Mouse (Mus musculus) lung, embryonic 16.5 days (tissue): ENCODE data around the gene Sypl. TPM values are rescaled to one million over a fixed set of nuclear protein-coding genes. Genes with fewer than 3 reads are reported as not detected.
"Not testable (repeated sequence)": the region's sequence is repeated elsewhere in the genome, so short reads cannot be mapped to it uniquely, and the experiment has no call there.

Source experiments
- ATAC-seq: fragments of 200-750 bp; cut with Nextera tagmentation; 2 replicates; pipeline ENCODE4 v1.8.0; 2017; ENCODE audit warnings: low read depth, mild to moderate bottlenecking, moderate library complexity
- H3K27ac ChIP-seq: fragments of 300-500 bp; sonication (generic); 2 replicates; pipeline ENCODE4 v1.5.1; 2014; ENCODE audit warnings: mild to moderate bottlenecking, control low read depth, low read length
- H3K27me3 ChIP-seq: fragments of 300-500 bp; sonication (generic); 2 replicates; pipeline ENCODE4 v1.6.1; 2014; ENCODE audit warnings: low read depth, low read length, mixed read lengths; ENCODE audit not compliant: control insufficient read depth, insufficient read depth
- H3K36me3 ChIP-seq: fragments of 300-500 bp; sonication (generic); 2 replicates; pipeline ENCODE4 v1.6.1; 2014; ENCODE audit warnings: low read length; ENCODE audit not compliant: control insufficient read depth, insufficient read depth
- H3K4me1 ChIP-seq: fragments of 300-500 bp; sonication (generic); replicated peaks from 2 replicates; pipeline ENCODE4 v1.6.1; 2014; ENCODE audit warnings: low read length, mixed read lengths; ENCODE audit not compliant: control insufficient read depth, insufficient read depth
- H3K4me2 ChIP-seq: fragments of 300-500 bp; sonication (generic); 2 replicates; pipeline ENCODE4 v1.6.1; 2014; ENCODE audit warnings: low read depth, low read length, control low read depth
- H3K4me3 ChIP-seq: fragments of 300-500 bp; sonication (generic); 2 replicates; pipeline ENCODE4 v1.5.1; 2014; ENCODE audit warnings: mild to moderate bottlenecking, low read length, control low read depth
- H3K9ac ChIP-seq: fragments of 300-500 bp; sonication (generic); 2 replicates; pipeline ENCODE4 v1.6.1; 2014; ENCODE audit warnings: low read length, control low read depth
- H3K9me3 ChIP-seq: fragments of 300-500 bp; sonication (generic); 2 replicates; pipeline ENCODE4 v1.6.1; 2016; ENCODE audit warnings: low read length; ENCODE audit not compliant: control insufficient read depth
- WGBS: fragments of 180-500 bp; shearing (Covaris S2); extraction: QIAGEN DNeasy Blood & Tissue Kit; methylation state at CpG from one replicate; pipeline ENCODE4 v1.1.7; 2014; 5-methylcytosine and 5-hydroxymethylcytosine counted together
- polyA plus RNA-seq: library from polyadenylated mRNA; unstranded; fragments of >200 nt; fragmentation: Nextera tagmentation; extraction: Ambion mirVana; gene quantifications from 2 replicates; pipeline ENCODE4 v1.2.1, GENCODE M21; 2015

The Sypl gene
- polyA plus RNA-seq, 1 experiment from 2014 or later: 181 TPM

GRCm38 (mm10) chr12:32983081-32983480, 29.4 kb downstream of the Sypl start:
- Histone ChIP-seq H3K4me3 (no peak overlapping the region), H3K27me3 (no peaks in the 10 kb centered on the region), H3K4me1 (no peaks in the 10 kb centered on the region), H3K4me2 (no peak overlapping the region), H3K36me3 (no peaks in the 10 kb centered on the region), H3K27ac (no peak overlapping the region), H3K9me3 (peaks cover 4% of the 10 kb centered on the region; the same call in 1 of the 2 replicates), H3K9ac (no peak overlapping the region)
- no peak for ATAC-seq
- WGBS: 89% methylated on average over 1 of the region's 1 CpGs

DNA sequence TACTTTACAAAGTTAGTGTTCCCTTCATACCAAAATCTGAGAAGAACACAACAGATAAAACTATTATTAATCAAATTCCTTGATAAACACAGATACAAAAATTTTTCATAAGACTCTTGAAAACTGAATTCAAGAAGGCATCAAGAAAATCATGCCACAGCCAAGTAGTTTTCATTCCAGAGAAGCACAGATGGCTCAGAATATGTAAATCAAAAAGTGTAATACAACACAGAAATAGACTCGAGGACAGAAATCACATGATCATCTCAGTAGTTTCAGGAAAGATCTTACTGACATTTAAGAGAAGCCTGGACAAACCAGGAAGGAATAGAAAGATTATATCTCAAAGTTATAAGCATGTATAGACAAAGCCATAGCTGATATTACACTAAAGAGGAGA, 32.6 kb downstream of the Sypl start:
- H3K27me3 ChIP-seq: no peaks in the 10 kb centered on the region
- H3K4me3 ChIP-seq: no peak overlapping the region
- no peak for ATAC-seq
- no peaks in the 10 kb centered on the region for H3K4me1 ChIP-seq
- H3K9ac ChIP-seq: no peak overlapping the region
- H3K9me3 ChIP-seq: peaks cover 4% of the 10 kb centered on the region; the same call in 1 of the 2 replicates
- H3K4me2 ChIP-seq: no peak overlapping the region
- no peak overlapping the region for H3K27ac ChIP-seq
- 53% methylated on average over 1 of the region's 1 CpGs for WGBS
- no peaks in the 10 kb centered on the region for H3K36me3 ChIP-seq

GRCm38 (mm10) chr12:32989731-32990130, 36.0 kb downstream of the Sypl start:
- peak; percentile 66; the same call in 1 of the 2 replicates for ATAC-seq
- no peak overlapping the region for H3K4me3 ChIP-seq
- no peaks in the 10 kb centered on the region for H3K27me3 ChIP-seq
- H3K27ac ChIP-seq: peak overlapping the region; percentile 31; the same call in 1 of the 2 replicates
- WGBS: 52% methylated on average over 12 of the region's 12 CpGs
- H3K36me3 ChIP-seq: no peaks in the 10 kb centered on the region
- H3K4me2 ChIP-seq: peak overlapping the region; percentile 11; the same call in 1 of the 2 replicates
- H3K9me3 ChIP-seq: peaks cover 4% of the 10 kb centered on the region; the same call in 1 of the 2 replicates
- H3K4me1 ChIP-seq: peaks cover 7% of the 10 kb centered on the region; the same call in 1 of the 2 replicates
- H3K9ac ChIP-seq: peak overlapping the region; percentile 20; the same call in 1 of the 2 replicates

DNA sequence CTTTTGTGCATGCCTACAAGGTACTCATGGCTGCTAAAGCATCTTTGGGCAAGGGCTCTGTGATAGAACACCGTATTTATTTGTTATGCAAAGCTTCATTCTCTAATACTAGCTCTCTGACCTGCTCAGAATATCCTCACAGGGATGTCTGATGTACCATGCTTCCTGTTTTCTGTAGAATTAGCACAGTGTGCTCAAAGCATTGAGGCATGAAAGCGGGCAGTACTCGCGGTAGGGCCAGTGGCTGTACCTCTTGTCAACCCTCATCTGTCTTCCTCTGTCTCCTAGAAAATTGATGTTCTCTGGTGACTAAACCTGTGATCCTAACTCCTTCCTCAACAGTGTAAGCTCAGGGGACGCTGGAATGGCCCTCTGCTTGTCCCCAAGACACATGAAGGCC, 40.4 kb downstream of the Sypl start:
- WGBS: 62% methylated on average over 5 of the region's 5 CpGs
- Histone ChIP-seq H3K4me1 (peaks cover 9% of the 10 kb centered on the region; the same call in 1 of the 2 replicates), H3K27me3 (no peaks in the 10 kb centered on the region), H3K36me3 (no peaks in the 10 kb centered on the region), H3K4me2 (no peak overlapping the region), H3K27ac (peak overlapping the region; percentile 92), H3K4me3 (no peak overlapping the region), H3K9ac (no peak overlapping the region), H3K9me3 (no peaks in the 10 kb centered on the region)
- no peak for ATAC-seq

DNA sequence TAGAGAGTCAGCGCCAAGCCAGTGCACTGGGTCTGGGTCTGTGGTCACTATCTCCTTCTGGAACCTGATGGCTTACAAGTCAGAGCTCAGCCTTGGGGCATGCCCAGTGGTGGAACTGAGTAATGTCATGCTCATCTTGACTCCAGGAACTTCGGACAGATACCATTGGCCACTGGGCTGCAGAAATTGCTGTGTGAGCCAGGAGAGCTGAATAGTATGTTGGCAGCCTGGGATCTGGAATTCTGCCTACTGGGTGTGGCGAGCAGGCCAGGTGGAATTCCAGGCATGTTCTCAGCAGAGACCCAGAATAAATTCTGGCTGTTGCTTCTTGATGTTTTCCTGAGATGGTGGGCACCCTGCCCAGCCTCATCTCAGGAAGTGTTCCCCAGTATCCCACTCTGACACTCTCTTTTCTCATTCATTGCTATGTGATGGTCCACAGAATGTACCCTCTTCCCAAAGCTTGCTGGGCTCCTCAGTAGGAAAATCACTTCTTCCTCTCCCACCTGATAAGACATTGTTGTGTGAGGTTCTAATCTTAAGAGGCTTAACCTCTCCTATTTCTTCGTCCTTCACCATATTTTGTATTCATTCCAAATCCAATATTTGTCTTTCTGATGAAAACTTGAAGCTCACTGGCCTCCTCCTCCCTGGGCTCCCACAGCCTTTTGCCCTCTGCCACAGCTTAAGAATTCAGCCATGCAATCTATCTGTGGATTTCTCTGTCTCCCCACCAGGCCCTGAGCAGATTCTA, 41.6 kb downstream of the Sypl start:
- Histone ChIP-seq H3K9me3 (no peaks in the 10 kb centered on the region), H3K9ac (no peak overlapping the region), H3K4me3 (no peak overlapping the region), H3K4me2 (no peak overlapping the region), H3K27me3 (no peaks in the 10 kb centered on the region), H3K27ac (peak overlapping the region; percentile 92), H3K36me3 (no peaks in the 10 kb centered on the region), H3K4me1 (peaks cover 9% of the 10 kb centered on the region; the same call in 1 of the 2 replicates)
- 53% methylated on average over 4 of the region's 4 CpGs for WGBS
- peak; percentile 86 for ATAC-seq

DNA sequence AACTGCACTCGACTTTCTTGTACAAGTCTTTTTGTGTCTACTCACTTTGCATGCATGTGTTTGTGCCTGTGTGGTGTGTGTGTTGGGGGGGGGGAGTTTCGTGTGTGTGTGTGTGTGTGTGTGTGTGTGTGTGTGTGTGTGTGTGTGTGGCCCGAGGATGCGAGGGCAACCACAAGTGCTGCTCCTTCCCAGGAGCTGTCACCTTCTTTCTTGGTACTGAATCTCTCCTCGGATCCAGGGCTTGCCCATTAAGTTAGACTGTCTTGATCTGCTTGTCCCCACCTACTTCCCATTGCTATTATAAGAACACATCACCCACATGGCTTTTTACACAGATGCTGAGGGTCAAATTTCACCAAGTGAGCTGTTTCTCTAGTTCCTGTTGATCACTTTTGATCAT, 45.1 kb downstream of the Sypl start:
- H3K9me3 ChIP-seq: no peaks in the 10 kb centered on the region
- WGBS: 50% methylated on average over 5 of the region's 5 CpGs
- no peak overlapping the region for H3K9ac ChIP-seq

GRCm38 (mm10) chr12:32999778-33000177, 46.1 kb downstream of the Sypl start:
- ATAC-seq, H3K9ac ChIP-seq: not testable (repeated sequence)

More for the DNA sequence above, 45.1 kb downstream of the Sypl start:
- Histone ChIP-seq H3K27me3 (no peaks in the 10 kb centered on the region), H3K4me1 (peaks cover 8% of the 10 kb centered on the region; the same call in 1 of the 2 replicates), H3K36me3 (no peaks in the 10 kb centered on the region), H3K4me3 (no peak overlapping the region), H3K4me2 (no peak overlapping the region), H3K27ac (no peak overlapping the region)
- no peak for ATAC-seq

DNA sequence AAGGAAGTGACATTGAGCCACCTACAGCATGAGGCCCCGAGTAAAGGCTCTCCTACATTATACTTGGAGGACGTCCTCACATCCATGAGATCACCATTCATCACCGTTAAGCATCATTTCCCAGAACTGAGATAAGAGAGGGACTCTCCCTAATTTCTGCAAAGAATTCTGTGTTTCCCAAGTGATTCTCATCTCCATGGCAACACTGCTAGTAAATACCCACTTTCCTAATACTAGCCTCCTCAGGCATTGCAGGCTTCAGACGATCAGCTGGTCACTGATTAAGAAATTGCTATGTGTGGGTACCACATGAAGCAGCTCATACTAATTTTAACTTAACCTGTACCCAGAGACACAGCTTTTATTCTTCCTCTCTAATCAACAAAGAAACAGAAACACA, 46.7 kb downstream of the Sypl start:
- H3K9ac ChIP-seq: no peak overlapping the region
- H3K4me2 ChIP-seq: no peak overlapping the region
- WGBS: 35% methylated on average over 4 of the region's 4 CpGs
- no peaks in the 10 kb centered on the region for H3K36me3 ChIP-seq
- no peak overlapping the region for H3K4me3 ChIP-seq
- no peak overlapping the region for H3K27ac ChIP-seq
- no peaks in the 10 kb centered on the region for H3K27me3 ChIP-seq
- H3K4me1 ChIP-seq: 0 out of 2 replicates have a peak, but pooled peaks cover 2% of the 10 kb centered on the region
- no peaks in the 10 kb centered on the region for H3K9me3 ChIP-seq
- no peak for ATAC-seq

More at GRCm38 (mm10) chr12:32999778-33000177, 46.1 kb downstream of the Sypl start:
- H3K9me3 ChIP-seq, H3K4me1 ChIP-seq, H3K4me2 ChIP-seq, H3K27me3 ChIP-seq, H3K4me3 ChIP-seq, H3K36me3 ChIP-seq, H3K27ac ChIP-seq: not testable (repeated sequence)
- 22% methylated on average over 3 of the region's 3 CpGs for WGBS

GRCm38 (mm10) chr12:33003339-33003965, 49.8 kb downstream of the Sypl start:
- H3K9me3 ChIP-seq: no peaks in the 10 kb centered on the region
- no peak overlapping the region for H3K4me3 ChIP-seq
- ATAC-seq: no peak
- no peak overlapping the region for H3K9ac ChIP-seq
- no peak overlapping the region for H3K27ac ChIP-seq
- peaks cover 4% of the 10 kb centered on the region for H3K4me1 ChIP-seq
- H3K4me2 ChIP-seq: no peak overlapping the region
- H3K36me3 ChIP-seq: no peaks in the 10 kb centered on the region
- 57% methylated on average over 8 of the region's 8 CpGs for WGBS
- H3K27me3 ChIP-seq: no peaks in the 10 kb centered on the region
